Mouse (Mus musculus) embryo, embryonic 9.5 days (tissue): ENCODE measurements around the gene Cux2.

ENCODE experiments used
- DNase-seq: peaks from one replicate; pipeline ENCODE4 v3.0.0-alpha.2; 2017; ENCODE audit errors: extremely low spot score

Gene Cux2

DNA sequence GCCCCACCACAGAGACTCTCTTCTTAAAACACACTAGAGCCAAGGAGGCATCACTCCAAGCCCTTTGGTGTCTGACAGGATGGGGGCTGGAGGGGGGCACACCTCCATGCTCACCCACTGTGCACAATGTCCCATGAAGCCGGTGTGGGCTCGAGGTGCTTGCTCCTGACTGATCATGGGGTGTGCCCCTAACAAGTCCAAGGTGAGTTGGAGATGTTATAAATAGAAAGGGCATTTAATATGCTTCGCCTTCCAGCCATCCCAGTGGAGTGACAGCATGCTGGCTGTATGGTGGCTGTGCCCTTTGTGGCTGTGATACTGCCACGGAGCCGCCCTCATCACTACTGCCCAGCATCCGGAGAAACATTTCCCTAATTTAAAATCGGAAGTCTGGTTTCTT is 87.5 kb downstream of the Cux2 start:
- no peak for DNase-seq

DNA sequence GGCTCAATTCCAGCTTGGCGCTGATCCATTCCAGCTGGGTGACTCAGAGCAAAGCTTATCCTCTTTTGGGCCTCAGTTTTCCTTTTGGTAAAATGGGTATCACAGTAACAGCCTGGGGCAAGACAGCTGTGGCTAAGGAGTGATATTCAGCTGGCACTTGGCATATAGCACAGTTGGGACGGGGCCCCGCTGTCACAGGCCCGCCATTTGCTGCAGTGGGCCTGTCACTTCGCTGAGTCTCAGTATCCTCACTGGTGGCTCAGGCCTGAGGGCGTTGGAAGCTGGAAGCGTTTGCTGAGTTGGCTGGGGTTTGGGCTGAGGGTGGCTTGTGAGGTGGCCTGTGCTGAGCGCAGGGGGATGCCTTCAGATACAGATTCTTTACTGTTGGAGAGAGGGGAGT is 88.6 kb downstream of the Cux2 start:
- DNase-seq = no peak

DNA sequence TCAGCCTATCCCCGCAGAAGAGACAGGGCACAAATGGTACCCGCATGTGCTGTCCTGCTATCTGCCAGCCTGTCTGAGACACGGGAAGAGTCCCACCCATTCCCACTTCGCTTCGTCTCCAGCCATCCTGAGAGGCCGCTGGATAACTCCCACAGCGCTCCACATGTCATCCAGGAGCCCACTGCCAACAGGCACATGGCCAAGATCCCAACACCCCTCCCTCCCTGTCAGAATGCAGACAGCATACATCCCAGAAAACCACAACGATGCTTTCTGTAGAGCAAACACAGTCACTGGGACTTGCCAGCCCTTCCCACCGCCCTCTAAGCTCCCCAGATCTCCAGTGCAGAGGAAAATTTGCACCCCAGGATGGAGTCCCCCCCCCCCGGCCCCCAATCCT is 90.2 kb downstream of the Cux2 start:
- DNase-seq = no peak

DNA sequence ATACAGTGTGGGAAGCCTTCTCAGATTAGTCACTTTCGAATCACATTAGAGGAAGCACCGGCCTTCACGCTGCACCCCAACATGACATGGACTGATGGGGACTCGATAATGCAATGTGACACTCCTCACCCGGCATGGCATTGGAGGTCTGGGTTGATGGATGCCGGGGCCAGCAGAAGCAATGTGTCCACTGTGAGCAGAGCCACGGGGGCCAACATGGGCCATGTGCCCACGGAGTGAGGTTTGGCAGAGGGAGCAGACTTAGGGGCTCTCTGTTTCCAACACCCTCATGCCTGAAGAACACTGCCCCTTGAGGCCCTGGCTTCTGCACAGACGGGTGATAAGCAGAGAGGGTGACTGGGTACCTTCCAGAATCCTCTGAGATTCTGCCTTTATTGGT is 91.4 kb downstream of the Cux2 start:
- DNase-seq = no peak

DNA sequence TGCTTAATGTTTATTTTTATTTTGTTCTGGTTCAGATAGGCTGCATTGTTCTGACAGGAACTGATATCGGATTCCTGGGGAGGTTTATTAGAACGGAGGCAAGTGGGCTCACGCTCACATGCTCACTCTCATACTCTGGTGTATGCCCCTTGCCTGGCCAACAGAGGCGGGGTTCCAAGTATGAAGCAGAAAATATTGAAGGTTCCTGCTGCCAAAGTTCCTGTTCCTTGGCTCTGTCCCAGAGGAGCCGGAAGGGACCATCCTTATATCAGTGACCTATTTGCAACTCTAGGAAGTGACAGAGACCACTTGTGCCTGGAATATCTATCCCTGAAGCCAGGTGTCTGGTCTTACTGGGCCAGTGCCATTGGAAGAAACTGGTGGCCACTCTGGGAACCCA is 94.1 kb downstream of the Cux2 start:
- DNase-seq = no peak

DNA sequence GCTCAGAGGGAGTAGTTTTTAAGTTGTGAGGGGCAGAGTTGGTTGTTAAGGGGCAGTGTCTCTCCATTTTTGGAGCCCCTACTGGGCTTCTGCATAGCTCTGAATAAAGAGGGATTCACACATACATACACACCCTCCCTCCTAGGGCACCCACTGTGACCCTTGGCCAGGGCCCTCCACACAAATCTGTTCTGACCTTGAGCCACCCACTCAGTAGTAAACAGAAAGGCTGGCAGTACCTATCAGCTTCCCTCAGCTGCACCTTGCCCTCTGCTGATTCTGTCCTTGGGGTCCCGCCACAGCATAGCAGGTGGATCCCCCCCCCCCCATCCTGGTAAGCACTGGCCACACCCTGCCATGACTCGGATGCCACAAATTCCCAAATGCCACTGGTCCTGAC is 99.7 kb downstream of the Cux2 start:
- no peak for DNase-seq

DNA sequence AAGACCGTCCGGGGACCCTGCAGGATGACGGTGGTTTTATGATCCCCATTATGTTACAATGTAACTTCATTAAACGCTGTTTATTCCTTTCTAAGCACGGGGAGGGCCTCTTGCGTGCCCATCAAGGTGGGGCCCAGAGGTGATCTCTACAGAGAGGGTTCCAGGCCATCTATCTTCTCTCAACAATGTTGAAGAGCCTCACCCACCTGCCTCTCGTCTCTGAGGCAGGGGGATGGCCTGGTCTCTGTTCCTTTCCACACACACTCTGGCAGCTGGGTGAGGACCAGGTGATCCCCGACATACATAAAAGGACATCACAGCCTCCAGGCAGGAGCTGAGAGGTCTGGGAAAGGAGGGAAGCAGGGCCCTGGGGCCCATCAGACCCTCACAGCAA is 100.9 kb downstream of the Cux2 start:
- DNase-seq = no peak

DNA sequence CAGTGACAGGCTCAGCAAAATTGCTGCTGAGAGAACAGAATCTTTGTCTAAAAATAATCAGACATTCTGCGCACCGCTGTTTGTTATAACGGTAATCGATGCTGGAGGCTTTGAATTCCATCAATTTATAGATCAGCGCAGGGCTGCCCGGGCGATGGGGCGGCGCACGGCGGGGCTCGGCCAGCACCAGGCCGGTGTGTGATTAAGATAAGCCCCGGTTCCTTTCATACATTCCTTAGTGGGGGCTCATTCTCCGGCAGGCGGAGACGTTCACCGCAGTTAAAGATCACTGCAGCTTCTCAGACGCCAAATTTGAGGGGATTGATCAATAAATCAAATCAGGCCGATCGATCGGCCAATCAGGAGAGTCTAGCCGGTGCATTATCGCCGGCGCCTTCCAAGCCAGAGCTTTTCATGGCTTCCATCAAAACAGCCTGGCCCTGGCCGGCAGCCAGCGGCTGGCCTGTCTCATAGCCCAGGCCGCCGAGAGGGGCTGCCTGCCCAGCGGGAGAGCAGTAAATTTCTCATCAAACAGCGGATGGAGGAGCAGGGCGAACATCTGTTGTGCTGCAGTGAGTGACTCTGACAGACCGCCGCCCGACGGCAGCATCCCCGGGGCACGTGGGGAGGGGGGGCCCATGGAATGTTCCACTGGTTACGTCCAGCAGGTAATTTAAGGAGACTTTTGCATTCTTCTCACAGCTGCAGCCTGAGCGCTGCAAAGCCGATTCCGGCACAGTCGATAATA is 101.4 kb downstream of the Cux2 start:
- peak; percentile 80 for DNase-seq

DNA sequence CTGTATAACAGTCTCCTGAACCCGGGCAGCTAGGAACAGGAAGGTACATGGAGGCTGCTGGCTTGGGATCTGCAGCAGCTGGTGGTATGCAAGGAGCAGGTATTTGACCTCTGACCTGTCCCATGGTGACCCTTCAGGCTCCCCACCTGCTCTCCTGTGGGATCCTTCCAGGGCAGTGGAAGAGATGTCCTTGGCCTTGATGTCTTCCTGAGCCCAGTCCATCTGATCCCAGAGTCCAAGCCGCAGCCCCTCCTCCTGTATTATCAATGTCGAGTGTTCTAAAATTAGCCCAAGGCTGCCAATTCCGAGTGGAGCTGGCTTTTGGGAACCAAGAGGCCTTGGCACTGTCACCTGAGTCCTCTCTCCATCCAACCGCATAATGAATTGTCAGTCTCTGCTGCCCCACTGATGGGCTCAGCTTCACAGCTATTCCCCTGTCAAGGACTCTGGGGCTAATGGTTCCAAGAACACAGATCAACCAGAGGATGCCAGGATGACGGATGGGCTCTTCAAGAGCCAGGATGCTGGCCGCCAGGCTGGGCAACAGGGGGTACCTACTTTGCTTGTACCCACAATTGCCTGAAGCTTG is 103.2 kb downstream of the Cux2 start:
- no peak for DNase-seq

DNA sequence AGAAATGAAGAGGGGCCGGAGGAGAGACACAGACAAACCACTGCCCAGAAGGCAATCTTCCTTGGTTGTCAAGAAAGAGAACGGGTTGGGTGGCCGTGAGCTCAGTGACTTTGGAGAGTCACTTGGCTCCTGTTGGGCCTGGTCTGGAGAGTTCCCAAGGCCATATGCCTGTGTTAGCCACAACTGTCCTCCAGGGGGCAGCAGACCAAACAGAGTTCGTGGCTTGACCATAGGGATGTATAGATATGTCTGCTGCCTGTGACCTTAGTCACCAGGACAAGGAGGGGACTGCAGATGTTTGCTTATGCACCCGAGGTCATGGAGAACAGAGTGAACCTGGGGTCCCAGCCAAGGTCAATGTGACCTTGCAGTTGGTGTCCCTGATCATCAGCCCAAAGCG is 104.1 kb downstream of the Cux2 start:
- DNase-seq = peak; percentile 75

DNA sequence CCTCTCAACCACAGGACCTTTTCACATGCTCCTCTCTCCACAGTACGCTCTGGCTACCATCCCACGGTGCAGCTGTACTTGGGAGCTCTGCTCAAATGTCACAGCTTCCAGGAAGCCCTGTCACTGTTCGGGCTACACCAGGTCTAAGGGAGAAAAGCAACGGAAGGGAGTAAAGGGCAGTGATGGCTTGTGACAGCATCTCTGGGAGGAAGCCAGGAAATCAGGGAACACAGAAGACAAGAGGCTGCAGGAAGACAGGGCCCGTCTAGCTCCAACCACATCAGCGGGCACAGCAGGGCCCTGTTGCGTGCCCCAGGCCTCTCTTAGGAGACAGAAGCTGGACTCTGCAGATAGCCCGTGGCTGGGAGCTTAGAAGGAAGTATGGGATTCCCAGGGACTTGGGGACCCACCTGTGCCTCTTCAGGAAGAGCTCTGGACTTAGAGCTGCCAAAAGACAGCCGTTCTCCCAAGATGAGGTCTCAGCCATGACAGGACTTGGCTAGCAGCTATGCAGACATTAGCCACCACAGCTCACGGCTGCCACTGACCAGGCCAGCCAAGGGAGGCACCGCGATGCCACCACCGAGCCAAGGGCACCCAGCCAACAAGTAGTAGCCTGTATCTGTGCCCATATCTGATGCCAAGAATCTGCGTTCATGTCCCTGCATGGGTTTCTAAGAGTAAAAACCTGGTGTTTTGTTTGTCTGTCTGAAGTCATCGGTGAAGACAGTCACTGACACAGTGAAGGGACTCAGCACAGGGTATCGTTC is 105.7 kb downstream of the Cux2 start:
- no peak for DNase-seq

DNA sequence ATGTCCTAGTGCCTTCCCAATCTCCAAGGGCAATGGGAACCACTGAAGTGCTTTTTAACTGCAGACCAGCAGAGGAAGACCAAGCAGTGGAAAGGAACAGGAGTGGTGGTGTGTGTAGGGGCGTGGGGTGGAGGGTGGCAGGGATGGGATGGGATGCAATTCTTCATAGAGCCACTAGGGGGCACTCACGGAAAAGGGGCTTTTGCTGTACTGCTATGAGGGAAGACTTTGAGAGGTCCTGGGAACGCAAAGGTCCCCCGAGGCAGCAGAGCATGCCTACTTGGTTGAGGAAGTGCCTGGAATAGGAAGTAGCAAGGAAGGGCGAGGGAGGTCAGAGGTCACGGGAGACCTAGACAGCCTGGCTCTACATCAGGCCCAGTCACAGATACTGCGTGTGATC is 106.4 kb downstream of the Cux2 start:
- no peak for DNase-seq

DNA sequence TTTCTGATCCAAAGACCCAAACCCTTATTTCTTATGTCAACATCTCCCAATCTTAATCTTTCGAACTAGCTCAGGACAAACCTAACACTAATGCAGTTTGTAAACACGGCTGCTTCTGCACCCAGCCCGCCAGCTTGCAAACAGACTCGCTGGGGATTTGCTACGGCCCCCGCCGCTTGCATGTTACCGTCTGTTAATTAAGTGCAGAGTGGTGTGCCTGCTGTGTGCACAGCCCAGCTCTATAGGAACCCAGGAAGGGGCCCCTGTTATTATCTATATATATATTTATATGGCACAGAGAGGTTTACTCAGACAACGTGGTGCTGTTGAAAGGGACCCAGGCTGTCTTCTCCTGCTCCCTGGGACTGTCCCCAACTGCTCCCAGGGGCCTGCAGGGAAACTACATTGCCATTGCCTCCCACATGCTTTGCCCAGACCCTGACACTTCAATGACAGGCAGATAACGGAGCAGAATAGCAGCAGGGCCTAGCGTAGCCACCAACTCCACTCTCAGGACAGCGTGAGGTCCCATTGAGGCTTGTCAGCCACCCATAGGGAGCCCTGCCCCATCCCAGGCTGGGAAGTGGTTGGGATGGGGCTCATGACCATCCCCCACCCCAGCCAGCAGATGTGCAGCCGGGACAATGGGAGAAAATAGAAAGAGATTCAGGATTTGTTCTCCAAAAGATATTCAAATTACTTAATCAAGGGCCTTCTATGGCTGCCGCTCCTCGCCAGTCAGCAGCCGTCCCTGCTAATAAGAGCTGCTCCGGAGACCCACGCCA is 111.6 kb downstream of the Cux2 start:
- no peak for DNase-seq

DNA sequence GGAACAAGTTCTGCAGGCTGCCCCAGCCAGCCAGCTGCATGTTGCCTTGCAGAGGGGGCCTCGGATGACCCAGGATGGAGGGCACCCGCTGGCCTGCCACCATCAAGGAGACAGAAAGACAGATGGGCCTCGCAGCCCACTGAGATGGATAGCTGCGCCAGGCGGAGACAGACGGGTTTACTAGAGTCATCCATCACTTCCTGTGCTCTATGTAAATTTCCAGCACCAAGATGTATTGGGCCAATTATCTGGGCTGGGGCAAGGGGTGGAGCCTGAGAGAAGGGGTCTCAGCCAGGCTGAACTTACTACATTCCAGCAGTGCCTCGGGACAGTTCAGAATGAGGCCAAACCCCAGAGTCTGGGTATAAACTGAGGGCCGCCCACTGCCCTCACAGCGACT is 119.6 kb downstream of the Cux2 start:
- DNase-seq = peak; percentile 43

DNA sequence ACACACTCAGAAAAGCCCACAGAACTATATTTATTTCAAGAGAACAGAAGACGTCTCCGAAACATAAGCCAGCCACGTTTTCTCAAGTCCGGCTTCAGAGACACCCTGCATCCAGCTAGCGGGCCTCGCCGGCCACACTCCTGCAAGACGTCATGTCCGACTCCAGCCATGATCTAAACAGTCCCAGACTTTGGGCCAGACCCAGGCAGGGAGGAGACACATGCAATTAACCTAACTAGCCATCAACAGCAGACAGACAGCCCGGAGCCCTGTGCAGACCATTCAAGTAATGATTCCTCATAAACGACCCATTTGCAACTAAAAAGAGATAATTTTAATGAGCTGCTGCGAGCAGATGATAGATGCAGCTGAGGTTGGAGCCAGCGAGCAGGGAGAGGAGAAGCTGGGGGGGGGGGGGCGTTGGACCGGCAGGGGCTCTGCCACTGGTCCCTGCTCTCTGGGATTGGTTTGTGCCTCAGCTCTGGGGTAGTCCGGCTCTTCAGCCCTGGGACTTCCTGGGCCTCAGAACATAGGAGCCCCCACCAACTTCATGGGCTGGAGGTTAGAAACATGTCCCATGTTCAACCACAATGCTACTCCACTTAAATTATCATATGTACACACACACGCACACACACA is 121.4 kb downstream of the Cux2 start:
- no peak for DNase-seq

DNA sequence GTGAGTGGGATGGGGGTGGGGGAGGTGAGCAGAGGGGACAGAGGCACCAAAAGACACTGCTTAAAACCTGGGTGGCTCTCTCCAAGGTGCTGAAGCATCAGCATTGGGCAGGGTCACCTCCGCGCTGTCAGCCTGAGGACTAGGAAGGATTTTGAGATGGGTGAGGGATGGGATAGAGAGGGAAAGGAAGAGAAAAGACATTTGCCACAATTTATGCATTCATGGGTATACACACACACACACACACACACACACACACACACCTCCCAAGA is 123.4 kb downstream of the Cux2 start:
- DNase-seq = no peak

DNA sequence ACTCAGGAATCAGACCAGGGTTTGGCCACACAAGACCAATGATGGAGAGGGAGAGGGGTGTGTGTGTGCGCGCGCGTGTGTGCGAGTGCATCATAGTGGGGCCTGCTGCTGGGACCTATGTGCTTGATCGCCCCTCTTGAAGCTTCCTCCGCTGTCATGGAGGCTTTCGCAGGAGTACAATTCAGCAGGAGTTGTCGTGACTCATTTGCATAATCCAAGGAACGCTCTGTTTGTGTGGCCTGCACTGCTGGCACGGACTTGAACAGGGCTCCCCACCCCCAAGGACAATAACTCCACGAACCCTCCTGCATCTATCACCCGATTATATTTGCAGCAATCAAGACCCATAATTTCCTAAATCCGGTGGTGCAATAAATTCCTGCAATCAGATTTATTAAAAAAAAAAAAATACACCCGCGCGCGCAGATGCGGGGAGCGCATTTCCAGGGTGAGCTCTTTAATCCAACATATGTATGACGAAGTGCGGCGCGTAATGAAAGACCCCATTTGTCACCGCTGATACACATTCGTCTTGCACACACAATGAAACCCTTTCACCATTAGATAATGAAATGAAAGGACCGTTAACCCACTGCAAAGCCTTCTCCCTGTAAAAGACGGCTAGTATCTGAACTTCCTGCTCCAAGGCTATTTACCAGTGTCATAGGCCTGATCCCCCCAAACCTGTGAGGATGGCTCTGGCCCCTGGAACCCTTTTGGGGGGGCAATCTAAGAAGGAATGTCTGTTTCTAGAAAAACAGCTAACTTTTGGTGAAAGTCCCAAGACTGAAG is 124.0 kb downstream of the Cux2 start:
- DNase-seq = peak; percentile 62

DNA sequence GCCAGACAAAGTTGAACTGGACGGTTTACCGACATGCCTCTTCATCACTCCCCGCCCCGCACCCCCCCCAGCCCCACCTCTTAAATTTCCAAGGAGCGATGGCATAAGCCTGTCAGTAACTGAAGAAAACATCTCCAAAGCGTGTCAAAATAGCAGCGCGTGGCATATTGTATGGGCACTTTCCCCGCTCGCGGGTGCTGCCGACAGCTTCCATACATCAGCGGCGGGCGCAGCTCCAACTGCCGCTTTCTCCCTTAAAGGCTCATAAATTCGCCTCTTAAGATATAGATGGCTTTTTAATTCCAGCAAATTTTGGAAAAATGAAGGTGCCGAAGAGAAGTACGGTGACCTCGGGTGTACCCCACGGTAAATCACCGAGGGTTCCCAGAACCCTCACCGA is 124.6 kb downstream of the Cux2 start:
- no peak for DNase-seq

DNA sequence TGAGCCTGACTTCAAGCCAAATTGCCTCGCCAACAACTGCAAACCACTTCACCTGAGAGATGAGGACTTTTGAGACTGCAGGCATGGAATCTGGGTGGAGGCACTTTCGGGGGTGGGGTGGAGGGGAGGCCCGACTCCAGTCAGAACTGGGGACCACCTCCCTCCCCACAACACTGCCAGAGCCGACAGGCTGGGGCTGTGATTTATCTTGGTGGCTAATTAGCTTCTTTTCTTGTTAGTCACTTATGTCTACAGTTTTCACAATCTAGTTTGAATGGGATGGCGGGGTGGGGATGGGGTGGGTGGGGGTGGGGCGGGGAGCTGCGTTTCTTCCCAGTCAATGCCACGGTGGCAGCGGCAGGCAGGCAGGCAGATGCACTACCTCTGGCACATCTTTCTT is 125.5 kb downstream of the Cux2 start:
- DNase-seq = no peak

DNA sequence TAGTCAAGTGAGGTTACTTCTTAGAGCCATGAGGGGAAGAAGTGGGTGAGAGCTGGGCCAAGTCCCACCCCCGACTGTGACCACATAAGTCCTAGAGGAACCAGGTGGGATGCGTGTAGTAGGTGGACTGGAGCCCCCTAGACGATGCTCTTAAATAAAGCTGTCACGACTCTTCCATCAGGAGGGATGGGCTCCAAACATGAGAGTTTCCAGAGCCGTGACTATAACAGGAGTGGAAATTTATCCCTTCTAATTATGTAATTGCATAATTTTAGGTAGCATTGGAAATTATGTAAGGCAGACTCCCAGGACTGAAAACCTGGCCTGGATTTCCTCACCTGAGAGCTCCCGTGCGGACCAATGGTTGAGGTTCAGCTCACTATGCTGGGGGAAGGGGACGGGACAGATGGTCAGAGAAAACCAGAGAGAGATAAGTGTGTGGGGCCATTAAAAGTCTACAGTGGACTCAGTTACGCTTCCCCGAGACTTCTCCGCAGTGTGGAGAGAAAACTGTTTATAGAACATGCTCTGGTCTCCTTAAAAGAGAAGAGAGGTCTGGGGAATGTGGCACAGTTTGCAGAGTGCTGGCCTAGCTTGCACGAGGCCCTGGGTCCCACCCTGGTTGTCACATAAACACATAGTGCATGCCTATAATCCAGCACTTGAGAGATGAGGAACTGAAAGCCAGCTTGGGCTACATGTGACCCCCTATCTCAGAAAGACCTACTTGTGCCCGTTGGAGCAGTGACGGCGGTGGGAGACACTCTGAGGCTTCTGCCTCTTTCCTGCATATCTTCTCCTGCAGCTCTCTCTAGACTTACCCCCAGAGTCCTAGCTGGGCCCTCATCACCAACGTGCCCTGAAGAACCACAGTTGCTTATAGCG is 126.7 kb downstream of the Cux2 start:
- DNase-seq = no peak
